Mouse (Mus musculus): ENCODE data around the gene Pold2.

- TF ChIP-seq CTCF (conservative IDR thresholded peaks at IDR 0.05; ENCODE audit: insufficient read depth, insufficient read length, low read depth, low read length) (no peak), POLR2A (IDR thresholded peaks at IDR 0.05; ENCODE audit: low read depth, low read length) (no peak)
Observed at GRCm38 (mm10) chr11:5859883-5860550, 18.1 kb downstream of the Pold2 start.

All from kidney, adult 2 months (tissue).